Mouse (Mus musculus) liver, postnatal 0 days (tissue): ENCODE results near the gene Tas2r134.

Experiments
- CTCF ChIP-seq: sonication (generic); IDR thresholded peaks from 2 replicates; pipeline ENCODE4 v1.5.1; 2016; ENCODE audit warnings: antibody characterized with exemption, low read depth
- EP300 ChIP-seq: IDR thresholded peaks from 2 replicates; pipeline ENCODE4 v1.6.1; 2016; ENCODE audit warnings: antibody characterized with exemption, low read depth, mild to moderate bottlenecking

- TF ChIP-seq CTCF: no peak
- no peak for TF ChIP-seq EP300
These were observed at the start of gene Tas2r134 for GRCm38 (mm10) chr2:51627211-51627610.
